Mouse (Mus musculus) megakaryocyte, embryonic 14.5 days (primary cell): ENCODE measurements around the gene Pde4a.

Experiments used
- FLI1 ChIP-seq: IDR thresholded peaks from 2 replicates; pipeline ENCODE4 v1.6.1; 2012; ENCODE audit warnings: low read length, inconsistent platforms, mixed read lengths
- GATA1 ChIP-seq: IDR thresholded peaks from 3 replicates; pipeline ENCODE4 v1.6.1; 2012; ENCODE audit warnings: mixed read lengths, low read length, inconsistent platforms, borderline replicate concordance

GRCm38 (mm10) chr9:21211624-21212023 lies 46.1 kb downstream of the Pde4a start:
- TF ChIP-seq GATA1 = no peak
- TF ChIP-seq FLI1 = no peak
